Mouse (Mus musculus) adrenal gland, postnatal 10 days (tissue): ENCODE results near the gene Ager. TPM values are rescaled to one million over a fixed set of nuclear protein-coding genes. Genes with fewer than 3 reads are reported as not detected.

Experiments used
- total RNA-seq, 2 experiments: library from RNA; stranded (reverse); gene quantifications; 2 replicates each; pipeline ENCODE4 v1.2.3; 2021

The Ager gene
- total RNA-seq, 2 experiments from 2014 or later: 2.0 to 4.3 TPM

Other genes starting within 250 kb of the Ager start
- under 1 TPM; 0.48 to 0.66 TPM for gene Btnl2, start 243.0 kb upstream of the Ager start, total RNA-seq
- not detected for gene Btnl1, start 220.7 kb upstream of the Ager start, total RNA-seq
- gene BC051142, start 199.0 kb upstream of the Ager start, total RNA-seq: 1 to 10 TPM; 1.5 to 3.6 TPM
- not detected for gene Btnl4, start 120.5 kb upstream of the Ager start, total RNA-seq
- gene Btnl6, start 80.5 kb upstream of the Ager start, total RNA-seq: not detected
- gene Notch4, start 33.6 kb upstream of the Ager start, total RNA-seq: 10 to 100 TPM; 34.9 to 36.3 TPM
- gene Gpsm3, start 8.1 kb upstream of the Ager start, total RNA-seq: 10 to 100 TPM; 11.0 to 12.1 TPM
- gene Pbx2, start 6.6 kb upstream of the Ager start, total RNA-seq: 10 to 100 TPM; 39.0 to 52.4 TPM
- 10 to 100 TPM; 70.4 to 71.5 TPM for gene Rnf5, start 5.8 kb downstream of the Ager start, total RNA-seq
- gene Agpat1, start 6.4 kb downstream of the Ager start, total RNA-seq: 10 to 100 TPM; 92.7 TPM
- 1 to 10 TPM; 6.1 to 9.9 TPM for gene Egfl8, start 18.1 kb downstream of the Ager start, total RNA-seq
- gene Ppt2, start 30.6 kb downstream of the Ager start, total RNA-seq: 10 to 100 TPM; 47.8 to 48.0 TPM
- 1 to 10 TPM; 4.5 to 7.9 TPM for gene Prrt1, start 31.7 kb downstream of the Ager start, total RNA-seq
- 10 to 100 TPM; 11.8 to 14.4 TPM for gene Fkbpl, start 46.9 kb downstream of the Ager start, total RNA-seq
- gene Atf6b, start 49.3 kb downstream of the Ager start, total RNA-seq: 10 to 100 TPM; 37.8 to 40.1 TPM
- gene Tnxb, start 72.7 kb downstream of the Ager start, total RNA-seq: 10 to 100 TPM; 40.6 to 47.3 TPM
- 100 to 1,000 TPM in 1 of 2 experiments, 10 to 100 TPM in 1; 88.4 to 156 TPM for gene C4b, start 146.0 kb downstream of the Ager start, total RNA-seq
- gene Cyp21a1, start 206.7 kb downstream of the Ager start, total RNA-seq: 1,000 to 10,000 TPM; 2,477 to 2,588 TPM
- gene Stk19, start 239.1 kb downstream of the Ager start, total RNA-seq: 10 to 100 TPM; 31.8 to 33.0 TPM
- 10 to 100 TPM; 45.1 to 52.2 TPM for gene Dxo, start 239.2 kb downstream of the Ager start, total RNA-seq